Mouse (Mus musculus): Measurements from ENCODE around the gene Dtl.

Dtl gene

GRCm38 (mm10) chr1:191581641-191582040 lies 6.3 kb upstream of the Dtl start:
- no peak for DNase-seq (ENCODE audit: low spot score in 2 of 2)

- DNase-seq (ENCODE audit: low spot score in 2 of 2), result no peak
These were observed 4.2 kb upstream of the Dtl start for GRCm38 (mm10) chr1:191579524-191579923.

- peak in 1 of 2 experiments; percentile 20 for DNase-seq (ENCODE audit: low spot score in 2 of 2)
These were observed 380 bp downstream of the Dtl start for GRCm38 (mm10) chr1:191574871-191575457.

GRCm38 (mm10) chr1:191573906-191574639 lies 1.3 kb downstream of the Dtl start:
- DNase-seq (ENCODE audit: low spot score in 2 of 2), result no peak

GRCm38 (mm10) chr1:191570415-191570814 lies 4.9 kb downstream of the Dtl start:
- DNase-seq (ENCODE audit: low spot score in 2 of 2), result no peak

GRCm38 (mm10) chr1:191569625-191570024 lies 5.7 kb downstream of the Dtl start:
- DNase-seq (ENCODE audit: low spot score in 2 of 2), result no peak

- DNase-seq (ENCODE audit: low spot score in 2 of 2), result no peak
These were observed 7.5 kb downstream of the Dtl start for GRCm38 (mm10) chr1:191567859-191568258.

DNA sequence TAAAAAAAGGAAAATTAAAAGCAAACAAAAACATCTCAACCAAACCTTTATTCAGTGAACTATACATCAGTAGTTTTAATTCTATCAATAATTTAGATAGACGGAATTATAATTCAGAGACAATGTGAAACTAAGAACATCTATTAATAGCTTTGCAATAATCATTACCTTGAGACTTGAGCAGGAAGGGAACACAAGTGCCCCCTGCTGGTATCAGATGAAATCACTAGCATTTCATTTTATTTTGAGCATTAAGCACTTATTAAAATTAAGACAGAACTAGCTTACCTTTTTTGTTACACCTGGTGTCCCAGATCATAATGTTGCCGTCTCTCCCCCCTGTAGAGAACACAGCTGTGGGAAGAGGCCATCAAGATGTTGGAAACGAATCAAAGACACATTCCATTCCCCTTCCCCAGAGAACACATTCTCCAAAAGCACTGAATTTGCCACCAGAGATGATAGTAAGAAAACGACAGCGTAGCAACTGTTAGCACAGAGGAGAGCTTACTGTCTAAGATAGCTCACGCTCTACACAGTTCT lies 12.4 kb downstream of the Dtl start:
- no peak for DNase-seq (ENCODE audit: low spot score in 2 of 2)

- no peak for DNase-seq (ENCODE audit: low spot score in 2 of 2)
These were observed 15.6 kb downstream of the Dtl start for GRCm38 (mm10) chr1:191559779-191560178.

DNA sequence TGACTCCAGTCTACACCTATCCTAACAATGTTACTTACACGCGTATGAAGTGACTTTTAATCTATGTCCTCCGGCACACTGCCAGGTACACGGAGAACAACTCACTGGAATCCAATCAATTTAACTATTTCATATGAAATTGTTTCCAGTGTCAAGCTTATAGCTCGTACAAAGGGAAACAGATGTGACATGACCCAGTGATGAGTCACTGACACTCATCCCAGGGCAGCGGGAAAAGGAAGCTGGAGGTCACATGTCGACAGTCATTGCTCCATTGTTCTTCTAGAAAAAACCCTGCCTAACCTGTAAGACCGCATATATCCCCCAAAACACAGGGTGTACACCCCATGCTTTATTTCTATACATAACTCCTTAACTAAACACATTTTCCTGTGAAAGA lies 18.2 kb downstream of the Dtl start:
- DNase-seq (ENCODE audit: low spot score in 2 of 2), result no peak

DNA sequence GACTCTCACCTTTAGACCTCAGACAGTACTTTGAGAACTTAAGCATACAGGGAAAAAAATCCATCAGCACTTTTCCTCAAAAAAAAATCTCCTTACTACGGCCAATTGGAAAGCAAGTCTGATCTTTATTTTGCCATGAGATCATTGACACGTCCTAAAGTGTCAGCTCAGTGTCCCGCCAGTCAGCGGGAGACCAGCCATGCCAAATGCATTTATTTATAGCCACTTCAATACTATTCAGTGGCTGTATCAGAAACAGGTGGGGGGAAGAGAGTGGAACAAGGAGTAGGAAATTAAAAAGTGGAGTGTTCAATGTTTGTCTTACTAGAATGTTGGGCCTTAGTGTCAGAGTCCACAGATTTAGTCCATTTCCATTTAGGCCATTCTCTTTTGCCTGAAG lies 24.6 kb downstream of the Dtl start:
- no peak for DNase-seq (ENCODE audit: low spot score in 2 of 2)

- no peak for DNase-seq (ENCODE audit: low spot score in 2 of 2)
These were observed 31.6 kb downstream of the Dtl start for GRCm38 (mm10) chr1:191543747-191544146.

GRCm38 (mm10) chr1:191541619-191542018 lies 33.7 kb downstream of the Dtl start:
- no peak for DNase-seq (ENCODE audit: low spot score in 2 of 2)

GRCm38 (mm10) chr1:191541014-191541413 lies 34.3 kb downstream of the Dtl start:
- peak; percentile 54 to 72 for DNase-seq (ENCODE audit: low spot score in 2 of 2)

DNA sequence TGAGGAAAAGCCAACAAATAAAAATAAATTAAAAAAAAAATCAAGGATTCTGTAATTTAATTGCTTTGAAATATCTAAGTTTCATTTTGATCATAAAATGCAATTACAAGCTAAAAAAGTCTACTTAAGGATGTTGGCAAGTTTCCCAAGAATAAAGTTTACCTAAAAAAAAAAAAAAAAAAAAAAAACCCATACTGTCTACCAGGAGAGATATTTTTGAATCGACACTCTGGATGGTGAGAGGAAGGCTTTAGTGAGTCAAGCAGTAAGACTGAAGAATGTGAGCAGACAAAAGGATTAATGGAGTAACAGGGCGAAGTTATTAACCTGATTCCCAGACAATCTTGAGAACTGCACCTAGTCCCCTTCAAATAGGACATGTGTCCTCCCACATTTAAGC lies 35.0 kb downstream of the Dtl start:
- no peak for DNase-seq (ENCODE audit: low spot score in 2 of 2)

DNA sequence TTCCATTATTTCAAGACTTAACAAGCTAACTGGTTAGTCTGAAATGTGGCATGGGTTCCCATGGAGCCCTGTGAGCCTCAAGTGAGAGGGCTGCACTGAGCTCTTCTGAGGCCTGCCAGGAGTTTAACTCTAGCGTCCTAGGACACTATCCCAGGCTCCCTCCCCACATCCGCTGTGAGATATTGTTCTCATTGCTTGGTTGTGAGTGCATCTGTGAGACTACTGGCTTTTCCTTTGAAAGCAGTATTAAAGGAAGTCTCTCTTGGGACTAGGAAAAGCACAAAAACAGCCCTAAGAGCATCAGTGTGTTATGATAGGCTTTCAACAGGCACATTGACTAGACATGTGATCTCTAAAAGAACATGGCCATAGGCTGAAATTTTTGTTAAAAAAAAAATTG lies 40.4 kb downstream of the Dtl start:
- DNase-seq (ENCODE audit: low spot score in 2 of 2), result no peak

DNA sequence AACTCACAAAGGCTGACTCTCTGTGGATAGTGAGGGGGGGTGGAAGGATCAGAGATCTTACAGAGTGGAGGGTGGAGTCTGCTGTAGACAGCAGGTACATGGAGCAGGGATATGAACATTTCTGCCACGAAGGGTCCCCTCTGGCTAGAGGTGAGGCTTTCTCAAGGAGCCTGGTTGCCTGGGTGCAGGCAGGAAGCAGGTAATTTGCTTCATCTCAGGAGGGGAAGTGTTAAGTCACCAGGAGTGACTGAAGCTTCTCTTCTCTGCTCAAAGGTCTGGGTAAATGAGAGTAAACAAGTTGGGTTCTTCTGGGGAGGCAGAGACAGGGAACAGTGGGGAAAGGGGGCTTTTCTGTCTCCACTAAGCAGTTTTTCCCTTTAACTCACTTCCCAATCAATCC lies 44.3 kb downstream of the Dtl start:
- no peak for DNase-seq (ENCODE audit: low spot score in 2 of 2)

DNA sequence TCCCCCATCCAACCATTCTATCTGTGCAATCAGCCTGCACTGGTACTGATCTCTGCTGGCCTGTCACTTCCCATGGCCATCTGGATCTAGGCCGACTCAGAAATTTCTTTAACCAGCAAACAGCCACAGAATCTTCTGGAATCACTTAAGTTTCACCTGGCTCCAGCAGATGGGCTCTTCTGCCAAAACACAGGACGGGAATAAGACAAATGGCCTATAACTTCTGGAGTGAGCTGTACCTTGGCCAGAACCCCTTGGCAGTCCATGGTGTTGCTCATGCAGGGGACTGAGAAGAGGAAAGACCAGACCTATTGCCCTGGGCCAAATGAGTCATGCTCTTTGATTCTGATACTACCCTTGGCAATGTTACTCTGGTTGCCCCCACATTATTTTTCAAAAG lies 45.9 kb downstream of the Dtl start:
- DNase-seq (ENCODE audit: low spot score in 2 of 2), result no peak

DNA sequence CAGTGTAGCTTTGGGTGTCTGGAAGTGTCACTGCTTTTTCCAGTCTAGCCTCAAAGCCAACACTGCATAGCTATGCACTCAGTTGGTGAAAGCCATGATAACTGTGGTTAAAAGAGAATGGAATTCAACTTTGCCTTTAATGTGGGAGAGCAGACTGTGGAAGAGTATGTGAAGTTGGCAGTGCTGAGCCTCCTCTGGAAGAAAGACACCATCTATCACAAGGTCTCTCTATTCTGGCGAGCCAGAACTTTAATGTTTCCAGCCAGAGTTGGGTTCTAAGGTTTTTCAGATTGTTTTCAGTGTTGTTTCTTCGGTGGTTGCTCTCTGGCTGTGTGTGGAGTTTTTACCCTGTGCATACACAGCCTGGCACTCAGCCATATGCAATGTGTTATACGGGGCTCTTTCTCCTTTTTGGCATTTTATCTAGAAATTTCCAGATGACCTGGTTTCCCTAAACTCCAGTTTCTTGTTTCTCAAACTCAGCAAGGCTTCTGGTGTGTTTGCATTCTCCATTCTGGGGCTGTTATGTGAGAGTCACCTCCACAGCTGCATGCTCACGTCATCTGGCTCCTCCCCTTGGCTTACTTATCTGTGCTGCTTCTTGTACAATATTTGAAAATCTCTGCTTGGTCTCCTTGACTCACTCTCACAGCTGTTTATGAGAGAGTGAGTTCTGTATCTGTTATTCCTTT lies 47.3 kb downstream of the Dtl start:
- no peak for DNase-seq (ENCODE audit: low spot score in 2 of 2)

DNA sequence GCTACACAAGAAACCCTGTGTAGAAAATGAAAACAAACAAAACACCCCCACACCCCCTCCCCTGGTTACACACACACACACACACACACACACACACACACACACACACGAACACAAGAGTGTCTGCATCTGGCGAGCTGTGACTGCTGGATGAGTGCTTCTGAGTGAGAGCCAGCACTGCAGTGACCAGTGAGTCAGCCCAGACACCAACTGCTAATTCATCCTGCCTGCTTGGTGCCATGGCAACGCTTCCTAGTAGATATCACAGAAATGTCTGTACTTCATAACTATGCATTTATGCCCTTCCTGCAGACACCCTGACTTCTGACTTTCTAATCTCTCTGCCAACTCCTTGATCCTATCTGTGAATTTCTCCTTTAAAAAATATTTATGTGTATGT lies 48.3 kb downstream of the Dtl start:
- peak; percentile 20 to 34 for DNase-seq (ENCODE audit: low spot score in 2 of 2)

DNA sequence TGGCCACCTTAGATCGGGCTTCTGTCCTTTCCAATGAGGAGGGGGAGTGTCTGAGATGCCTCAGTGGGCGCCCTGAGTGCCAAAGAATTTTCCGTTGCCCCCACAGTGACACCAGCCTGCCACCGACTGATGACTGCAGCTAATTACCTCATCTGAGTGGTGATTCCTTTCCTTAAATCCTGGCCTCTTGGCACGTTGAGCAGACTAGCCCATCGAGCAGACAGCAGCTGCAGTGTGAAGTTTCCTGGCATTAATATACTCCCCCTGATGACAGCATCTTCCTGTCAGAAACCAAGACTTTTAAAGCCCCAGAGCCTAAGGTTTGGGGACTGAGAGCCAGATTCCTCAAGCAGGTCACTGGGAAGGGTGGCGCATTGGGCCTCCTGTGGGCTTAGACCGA lies 53.9 kb downstream of the Dtl start:
- no peak for DNase-seq (ENCODE audit: low spot score in 2 of 2)

GRCm38 (mm10) chr1:191520669-191521068 lies 54.7 kb downstream of the Dtl start:
- no peak for DNase-seq (ENCODE audit: low spot score in 2 of 2)

GRCm38 (mm10) chr1:191520194-191520593 lies 55.1 kb downstream of the Dtl start:
- DNase-seq (ENCODE audit: low spot score in 2 of 2), result no peak

All from right cerebral cortex, postnatal 36 days (tissue).